Mouse (Mus musculus) G1E (cell line): ENCODE results near the gene Pde8a. TPM values are rescaled to one million over a fixed set of nuclear protein-coding genes. Genes with fewer than 3 reads are reported as not detected.

Experiments used
- ATAC-seq: 2 replicates; pipeline ENCODE4 v1.8.0; 2016; ENCODE audit warnings: mild to moderate bottlenecking; ENCODE audit not compliant: insufficient number of reproducible peaks, poor library complexity, low FRiP score, severe bottlenecking; ENCODE audit errors: extremely low read depth
- DNase-seq: peaks from one replicate; pipeline ENCODE4 v3.0.0; 2012; ENCODE audit warnings: low spot score
- H3K27me3 ChIP-seq: 2 replicates; pipeline ENCODE4 v1.6.1; 2012; ENCODE audit warnings: mild to moderate bottlenecking, low read length, inconsistent platforms; ENCODE audit not compliant: insufficient read depth
- H3K36me3 ChIP-seq: replicated peaks from 2 replicates; pipeline ENCODE3; 2012; ENCODE audit warnings: mild to moderate bottlenecking, inconsistent platforms
- H3K4me1 ChIP-seq: 2 replicates; pipeline ENCODE4 v1.6.1; 2012; ENCODE audit warnings: low read depth, low read length, inconsistent platforms, mixed read lengths; ENCODE audit not compliant: insufficient read depth
- H3K4me3 ChIP-seq: 2 replicates; pipeline ENCODE4 v1.5.1; 2012; ENCODE audit warnings: low read depth, mild to moderate bottlenecking, inconsistent platforms, low read length, moderate library complexity, mixed read lengths
- H3K9me3 ChIP-seq: replicated peaks from 2 replicates; pipeline ENCODE4 v1.6.1; 2012; ENCODE audit warnings: inconsistent platforms
- CTCF ChIP-seq: IDR thresholded peaks from 2 replicates; pipeline ENCODE4 v1.5.1; 2012; ENCODE audit warnings: low read depth, low read length, inconsistent platforms, mixed read lengths
- GATA1 ChIP-seq: IDR thresholded peaks from 2 replicates; pipeline ENCODE4 v1.6.1; 2012; ENCODE audit warnings: borderline replicate concordance, low read length, inconsistent platforms, mixed read lengths
- GATA2 ChIP-seq: IDR thresholded peaks from 2 replicates; pipeline ENCODE4 v1.6.1; 2012; ENCODE audit warnings: low read depth, low read length, inconsistent platforms, borderline replicate concordance
- POLR2AphosphoS5 ChIP-seq: IDR thresholded peaks from 2 replicates; pipeline ENCODE4 v1.6.1; 2012; ENCODE audit warnings: low read depth, low read length, inconsistent platforms; ENCODE audit not compliant: insufficient replicate concordance
- TAL1 ChIP-seq: conservative IDR thresholded peaks from 2 replicates; pipeline ENCODE4 v1.6.1; 2012; ENCODE audit warnings: low read depth, low read length, inconsistent platforms, mixed read lengths
- polyA plus RNA-seq: library from polyadenylated mRNA; stranded (reverse); fragments of >175 nt; gene quantifications from 2 replicates; pipeline ENCODE4 v1.2.3, GENCODE M21; 2012
- total RNA-seq, 2 experiments: library from RNA; stranded (forward) in 1 of 2; stranded (reverse) in 1 of 2; fragments of 200-1000 nt in 1 of 2; fragments of >200 nt in 1 of 2; fragmentation: Nextera tagmentation in 1 of 2; gene quantifications; 2 replicates each; pipeline ENCODE4 v1.2.3; 2014 to 2017

Gene Pde8a
- total and polyA plus RNA-seq, 3 experiments: 0.05 TPM; not detected in 2

- Histone ChIP-seq H3K27me3 (peaks cover 42% of the 10 kb centered on the region), H3K4me1 (no peaks in the 10 kb centered on the region), H3K9me3 (no peaks in the 10 kb centered on the region), H3K4me3 (no peak overlapping the region), H3K36me3 (no peaks in the 10 kb centered on the region)
- DNase-seq (no peak), ATAC-seq (no peak)
- no peak for TF ChIP-seq TAL1
- TF ChIP-seq POLR2AphosphoS5: no peak
- TF ChIP-seq GATA1: no peak
- TF ChIP-seq GATA2: no peak
- no peak for TF ChIP-seq CTCF
Measured at GRCm38 (mm10) chr7:81286456-81286855, 73.1 kb downstream of the Pde8a start.

GRCm38 (mm10) chr7:81286946-81287345 lies 73.5 kb downstream of the Pde8a start:
- Histone ChIP-seq H3K9me3 (no peaks in the 10 kb centered on the region), H3K27me3 (peaks cover 41% of the 10 kb centered on the region), H3K4me1 (no peaks in the 10 kb centered on the region), H3K36me3 (no peaks in the 10 kb centered on the region), H3K4me3 (no peak overlapping the region)
- no peak for TF ChIP-seq TAL1
- TF ChIP-seq POLR2AphosphoS5: no peak
- no peak for TF ChIP-seq GATA2
- TF ChIP-seq CTCF: no peak
- TF ChIP-seq GATA1: no peak
- DNase-seq (no peak), ATAC-seq (no peak)

- no peak for DNase-seq
- no peaks in the 10 kb centered on the region for H3K9me3 ChIP-seq
- H3K36me3 ChIP-seq: no peaks in the 10 kb centered on the region
- H3K4me1 ChIP-seq: no peaks in the 10 kb centered on the region
- H3K27me3 ChIP-seq: peaks cover 29% of the 10 kb centered on the region
- no peak for TF ChIP-seq GATA2
- TF ChIP-seq GATA1: no peak
- TF ChIP-seq CTCF: no peak
- no peak for TF ChIP-seq POLR2AphosphoS5
- TF ChIP-seq TAL1: no peak
- no peak for ATAC-seq
- no peak overlapping the region for H3K4me3 ChIP-seq
Measured at GRCm38 (mm10) chr7:81295169-81295568, 81.8 kb downstream of the Pde8a start.

- H3K4me1 ChIP-seq: no peaks in the 10 kb centered on the region
- TF ChIP-seq TAL1 (no peak), POLR2AphosphoS5 (no peak), CTCF (no peak), GATA2 (no peak), GATA1 (no peak)
- no peak for ATAC-seq
- H3K4me3 ChIP-seq: no peak overlapping the region
- H3K36me3 ChIP-seq: no peaks in the 10 kb centered on the region
- DNase-seq: no peak
- peaks cover 31% of the 10 kb centered on the region for H3K27me3 ChIP-seq
- H3K9me3 ChIP-seq: no peaks in the 10 kb centered on the region
Measured at GRCm38 (mm10) chr7:81298206-81298605, 84.8 kb downstream of the Pde8a start.

GRCm38 (mm10) chr7:81301323-81301722 lies 87.9 kb downstream of the Pde8a start:
- Histone ChIP-seq H3K27me3 (peaks cover 35% of the 10 kb centered on the region), H3K4me1 (no peaks in the 10 kb centered on the region), H3K9me3 (no peaks in the 10 kb centered on the region), H3K4me3 (no peak overlapping the region), H3K36me3 (no peaks in the 10 kb centered on the region)
- ATAC-seq: no peak
- DNase-seq: no peak
- TF ChIP-seq CTCF (no peak), GATA1 (no peak), GATA2 (no peak), POLR2AphosphoS5 (no peak), TAL1 (no peak)

GRCm38 (mm10) chr7:81303682-81304081 lies 90.3 kb downstream of the Pde8a start:
- no peak overlapping the region for H3K4me3 ChIP-seq
- H3K27me3 ChIP-seq: peaks cover 37% of the 10 kb centered on the region
- no peaks in the 10 kb centered on the region for H3K9me3 ChIP-seq
- TF ChIP-seq GATA2 (no peak), CTCF (peak; percentile 45; the same call in 1 of the 2 replicates)
- no peaks in the 10 kb centered on the region for H3K36me3 ChIP-seq
- DNase-seq: no peak
- no peaks in the 10 kb centered on the region for H3K4me1 ChIP-seq
- no peak for ATAC-seq

GRCm38 (mm10) chr7:81304100-81304499 lies 90.7 kb downstream of the Pde8a start:
- Histone ChIP-seq H3K27me3 (peaks cover 40% of the 10 kb centered on the region), H3K4me3 (no peak overlapping the region), H3K4me1 (no peaks in the 10 kb centered on the region), H3K36me3 (no peaks in the 10 kb centered on the region), H3K9me3 (no peaks in the 10 kb centered on the region)
- no peak for TF ChIP-seq TAL1
- TF ChIP-seq CTCF: no peak
- TF ChIP-seq GATA1: no peak
- no peak for TF ChIP-seq GATA2
- no peak for TF ChIP-seq POLR2AphosphoS5
- DNase-seq (no peak), ATAC-seq (no peak)
